Mouse (Mus musculus) forebrain, embryonic 16.5 days (tissue): ENCODE measurements around the gene Ccm2. TPM values are rescaled to one million over a fixed set of nuclear protein-coding genes. Genes with fewer than 3 reads are reported as not detected.
A peak's percentile ranks its signal among the peaks of the same experiment; 100 is the strongest.

Experiments
- ATAC-seq: fragments of 200-750 bp; cut with Nextera tagmentation; 2 replicates; pipeline ENCODE4 v1.8.0; 2017; ENCODE audit warnings: mild to moderate bottlenecking, moderate library complexity
- H3K27ac ChIP-seq: fragments of 300-500 bp; sonication (generic); 2 replicates; pipeline ENCODE4 v1.5.1; 2014; ENCODE audit warnings: low read length, control low read depth
- H3K27me3 ChIP-seq: fragments of 300-500 bp; sonication (generic); replicated peaks from 2 replicates; pipeline ENCODE4 v1.6.1; 2014; ENCODE audit warnings: low read length; ENCODE audit not compliant: control insufficient read depth, insufficient read depth
- H3K36me3 ChIP-seq: fragments of 300-500 bp; sonication (generic); 2 replicates; pipeline ENCODE4 v1.6.1; 2014; ENCODE audit not compliant: control insufficient read depth, insufficient read depth
- H3K4me1 ChIP-seq: fragments of 300-500 bp; sonication (generic); replicated peaks from 2 replicates; pipeline ENCODE4 v1.6.1; 2014; ENCODE audit warnings: low read length; ENCODE audit not compliant: control insufficient read depth, insufficient read depth
- H3K4me2 ChIP-seq: fragments of 300-500 bp; sonication (generic); 2 replicates; pipeline ENCODE4 v1.6.1; 2014; ENCODE audit warnings: mild to moderate bottlenecking, low read length, control low read depth
- H3K4me3 ChIP-seq: fragments of 300-500 bp; sonication (generic); replicated peaks from 2 replicates; pipeline ENCODE4 v1.5.1; 2014; ENCODE audit warnings: mild to moderate bottlenecking, low read length, control low read depth
- H3K9ac ChIP-seq: fragments of 300-500 bp; sonication (generic); replicated peaks from 2 replicates; pipeline ENCODE4 v1.6.1; 2014; ENCODE audit warnings: low read depth, low read length, control low read depth
- H3K9me3 ChIP-seq: fragments of 300-500 bp; sonication (generic); 2 replicates; pipeline ENCODE4 v1.6.1; 2016; ENCODE audit warnings: low read length; ENCODE audit not compliant: control insufficient read depth
- WGBS: fragments of 180-500 bp; shearing (Covaris S2); extraction: QIAGEN DNeasy Blood & Tissue Kit; methylation state at CpG from one replicate; pipeline ENCODE4 v1.1.7; 2014; 5-methylcytosine and 5-hydroxymethylcytosine counted together
- polyA plus RNA-seq: library from polyadenylated mRNA; unstranded; fragments of >200 nt; fragmentation: Nextera tagmentation; extraction: Ambion mirVana; gene quantifications from 2 replicates; pipeline ENCODE4 v1.2.1, GENCODE M21; 2015

Ccm2 gene
- polyA plus RNA-seq, 1 experiment from 2014 or later, result 107 TPM

DNA sequence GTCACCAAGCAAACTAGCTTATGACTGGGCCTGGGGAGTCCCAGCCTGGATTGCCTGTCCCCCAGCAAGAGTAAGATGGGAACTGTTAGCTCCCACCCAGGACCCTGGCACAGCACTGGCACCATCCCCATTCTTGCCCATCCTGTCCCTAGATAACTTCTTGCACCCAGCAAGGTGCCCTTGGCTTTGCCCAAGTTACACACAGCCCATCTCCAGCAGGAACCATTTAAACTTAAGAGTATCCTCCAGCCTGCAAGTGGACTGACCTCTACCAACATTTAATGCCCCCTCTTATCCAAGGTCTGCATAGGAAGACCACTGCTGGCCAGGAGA lies 57.9 kb downstream of the Ccm2 start:
- peaks cover 41% of the 10 kb centered on the region for H3K4me1 ChIP-seq
- H3K4me2 ChIP-seq, result peak overlapping the region; percentile 71
- ATAC-seq, result no peak
- H3K4me3 ChIP-seq, result peak overlapping the region; percentile 65
- H3K9ac ChIP-seq, result peak overlapping the region; percentile 82
- H3K27me3 ChIP-seq, result no peaks in the 10 kb centered on the region
- no peaks in the 10 kb centered on the region for H3K9me3 ChIP-seq
- peak overlapping the region; percentile 98 for H3K27ac ChIP-seq
- peaks cover 5% of the 10 kb centered on the region; the same call in 1 of the 2 replicates for H3K36me3 ChIP-seq

DNA sequence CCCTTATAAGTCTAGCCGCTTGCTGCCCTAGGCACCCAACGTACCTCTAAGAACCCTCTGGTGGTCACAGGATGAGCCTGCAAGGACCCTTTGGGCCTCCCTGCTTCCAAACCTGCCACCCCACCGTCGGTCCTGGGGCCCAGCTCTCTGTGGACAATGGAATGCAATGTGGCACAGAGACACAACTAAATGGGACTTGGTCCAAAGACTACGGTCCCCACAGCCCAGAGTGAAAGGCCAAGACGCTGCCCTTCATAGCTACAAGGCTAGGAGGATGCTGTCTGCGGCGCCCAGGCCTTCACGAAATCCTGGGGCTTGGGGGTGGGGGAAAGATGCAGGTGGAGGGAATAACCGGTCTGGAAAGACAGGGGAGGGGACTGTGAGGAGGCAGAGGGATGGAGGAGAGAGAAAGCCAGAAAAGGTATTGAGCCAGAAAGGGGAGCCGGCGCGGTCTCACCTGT lies 58.4 kb downstream of the Ccm2 start:
- 3% methylated on average over 13 of the region's 13 CpGs for WGBS
- Histone ChIP-seq H3K4me1 (peaks cover 36% of the 10 kb centered on the region), H3K27ac (peak overlapping the region; percentile 98), H3K27me3 (no peaks in the 10 kb centered on the region), H3K36me3 (peaks cover 5% of the 10 kb centered on the region; the same call in 1 of the 2 replicates), H3K9ac (peak overlapping the region; percentile 82), H3K9me3 (no peaks in the 10 kb centered on the region), H3K4me2 (peak overlapping the region; percentile 71), H3K4me3 (peak overlapping the region; percentile 65)
- peak; percentile 4 for ATAC-seq

DNA sequence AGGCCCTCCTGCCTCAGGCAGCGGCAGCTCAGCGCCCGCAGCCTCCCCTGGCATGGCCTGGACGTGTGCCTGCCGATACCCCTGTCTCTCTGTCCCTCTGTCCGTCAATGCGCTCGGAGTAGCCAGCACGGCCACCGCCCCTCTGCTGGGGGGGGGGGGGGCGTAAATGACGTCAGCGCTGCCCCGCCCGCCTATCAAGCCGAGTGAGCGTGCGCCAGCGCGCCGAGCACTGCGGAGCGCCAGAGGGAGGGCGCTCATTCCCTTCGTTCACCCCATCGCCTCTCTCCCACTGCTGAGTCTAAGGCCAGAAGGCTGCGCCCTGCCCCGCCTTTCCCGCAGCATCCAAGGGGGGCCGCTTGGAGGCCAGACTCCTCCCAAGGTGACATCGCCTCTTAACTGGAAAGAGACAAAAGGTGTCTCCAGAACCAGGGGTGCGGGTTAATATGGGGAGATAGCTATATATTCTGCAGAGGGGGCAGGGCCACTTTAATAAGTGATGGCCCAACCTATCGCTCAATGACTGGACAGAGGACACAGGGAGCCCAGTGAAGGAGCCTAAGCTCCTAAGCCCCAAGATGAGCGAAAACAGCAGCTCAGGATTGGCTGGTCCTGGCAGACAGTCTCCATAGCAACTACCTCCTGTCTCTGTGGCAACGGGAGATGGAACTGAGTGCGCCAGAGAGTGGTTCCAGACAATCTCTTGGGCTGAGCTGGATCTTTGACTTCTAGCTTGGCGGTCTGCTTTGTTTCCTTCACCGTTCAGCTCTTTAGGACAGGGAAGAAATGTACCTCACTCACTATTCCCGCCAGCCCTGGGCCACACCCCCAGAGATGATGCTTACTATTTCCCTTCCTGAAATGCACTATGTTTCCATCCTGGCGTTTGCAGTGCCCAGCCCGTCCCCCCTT lies 59.1 kb downstream of the Ccm2 start, which contains the start of gene Nacad:
Gene Nacad, minus strand, starts transcription at position 563 of the 909 bp plus-strand sequence.
- Histone ChIP-seq H3K9me3 (no peaks in the 10 kb centered on the region), H3K27me3 (no peaks in the 10 kb centered on the region), H3K4me2 (peak within 1 kb of the TSS; percentile 71), H3K36me3 (peaks cover 5% of the 10 kb centered on the region; the same call in 1 of the 2 replicates), H3K4me3 (peak within 1 kb of the TSS; percentile 65), H3K27ac (peak within 1 kb of the TSS; percentile 98), H3K4me1 (peaks cover 35% of the 10 kb centered on the region), H3K9ac (peak within 1 kb of the TSS; percentile 82)
- 2% methylated on average over 28 of the region's 41 CpGs for whole genome bisulfite sequencing
- peak; percentile 92 for ATAC-seq

DNA sequence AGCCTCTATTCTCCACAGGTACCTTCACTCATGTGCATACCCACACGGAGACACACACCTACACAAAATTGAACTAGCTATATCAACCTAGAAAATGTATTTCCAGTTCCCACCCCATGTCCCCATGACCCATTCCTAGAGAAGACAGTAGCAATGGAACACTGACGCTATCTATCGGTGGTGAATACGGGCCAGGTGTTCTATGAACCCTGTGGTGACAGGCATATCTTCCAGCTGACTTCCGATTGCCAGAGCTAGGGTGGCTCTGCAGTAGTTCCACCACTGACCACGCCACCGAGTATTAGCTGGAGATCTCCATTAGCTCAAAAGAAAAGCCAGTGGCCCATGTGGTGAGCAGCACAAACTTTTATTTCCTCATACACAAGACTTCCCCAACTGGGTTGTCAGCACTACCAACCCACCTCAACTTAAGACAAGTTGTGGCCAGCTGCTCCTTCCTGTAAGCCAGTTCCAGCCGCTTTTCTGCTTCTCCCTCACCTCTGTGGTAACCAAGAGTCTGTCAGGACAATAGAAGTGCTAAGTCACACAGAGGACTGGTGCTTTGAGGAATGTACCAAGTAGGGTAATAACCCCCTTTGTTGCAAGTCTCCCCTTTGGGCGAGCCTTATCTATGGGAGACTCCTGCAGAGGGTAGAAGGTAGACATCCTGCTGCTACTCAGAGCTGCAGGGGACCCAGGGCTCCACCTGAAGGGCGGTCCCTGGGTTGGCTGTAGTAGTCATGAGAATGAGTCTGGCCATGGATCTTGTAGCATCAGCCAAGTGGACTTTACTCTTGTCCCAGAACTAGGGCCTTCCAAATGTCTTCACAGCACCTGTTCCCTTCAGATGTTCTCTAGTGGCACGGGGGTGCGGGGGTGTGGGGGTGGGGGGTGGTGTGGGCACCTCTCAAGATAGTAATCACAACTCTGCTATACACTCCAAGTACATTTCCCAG lies 68.8 kb downstream of the Ccm2 start:
- WGBS, result 93% methylated on average over 12 of the region's 12 CpGs
- no peak for ATAC-seq
- Histone ChIP-seq H3K4me2 (no peak overlapping the region), H3K4me3 (no peak overlapping the region), H3K4me1 (no peaks in the 10 kb centered on the region), H3K36me3 (peaks cover 49% of the 10 kb centered on the region), H3K27me3 (no peaks in the 10 kb centered on the region), H3K9me3 (no peaks in the 10 kb centered on the region), H3K9ac (no peak overlapping the region), H3K27ac (no peak overlapping the region)

DNA sequence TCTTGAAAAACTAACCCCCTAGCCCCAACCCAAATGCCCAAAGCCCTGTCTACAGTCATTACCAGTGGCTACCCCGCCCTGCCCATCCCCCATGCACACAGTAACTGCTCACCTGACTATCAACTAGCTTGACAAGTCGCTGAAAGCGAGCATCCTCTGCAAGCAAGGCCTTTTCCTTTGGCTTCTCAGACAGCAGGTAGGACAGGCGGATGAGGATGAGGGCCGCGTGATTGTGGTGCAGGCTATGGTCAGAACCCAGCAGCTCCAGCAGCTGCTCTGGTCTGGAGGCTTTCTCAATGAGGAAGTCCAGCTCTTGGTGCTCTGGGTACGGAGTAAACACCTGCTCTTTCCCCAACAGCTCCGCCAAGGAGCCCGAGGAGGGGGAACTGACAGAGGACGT lies 77.0 kb downstream of the Ccm2 start:
- Histone ChIP-seq H3K9ac (no peak overlapping the region), H3K36me3 (peaks cover 31% of the 10 kb centered on the region), H3K9me3 (no peaks in the 10 kb centered on the region), H3K27me3 (no peaks in the 10 kb centered on the region), H3K27ac (no peak overlapping the region), H3K4me1 (peaks cover 26% of the 10 kb centered on the region), H3K4me3 (no peak overlapping the region), H3K4me2 (no peak overlapping the region)
- WGBS, result 92% methylated on average over 10 of the region's 10 CpGs
- no peak for ATAC-seq

DNA sequence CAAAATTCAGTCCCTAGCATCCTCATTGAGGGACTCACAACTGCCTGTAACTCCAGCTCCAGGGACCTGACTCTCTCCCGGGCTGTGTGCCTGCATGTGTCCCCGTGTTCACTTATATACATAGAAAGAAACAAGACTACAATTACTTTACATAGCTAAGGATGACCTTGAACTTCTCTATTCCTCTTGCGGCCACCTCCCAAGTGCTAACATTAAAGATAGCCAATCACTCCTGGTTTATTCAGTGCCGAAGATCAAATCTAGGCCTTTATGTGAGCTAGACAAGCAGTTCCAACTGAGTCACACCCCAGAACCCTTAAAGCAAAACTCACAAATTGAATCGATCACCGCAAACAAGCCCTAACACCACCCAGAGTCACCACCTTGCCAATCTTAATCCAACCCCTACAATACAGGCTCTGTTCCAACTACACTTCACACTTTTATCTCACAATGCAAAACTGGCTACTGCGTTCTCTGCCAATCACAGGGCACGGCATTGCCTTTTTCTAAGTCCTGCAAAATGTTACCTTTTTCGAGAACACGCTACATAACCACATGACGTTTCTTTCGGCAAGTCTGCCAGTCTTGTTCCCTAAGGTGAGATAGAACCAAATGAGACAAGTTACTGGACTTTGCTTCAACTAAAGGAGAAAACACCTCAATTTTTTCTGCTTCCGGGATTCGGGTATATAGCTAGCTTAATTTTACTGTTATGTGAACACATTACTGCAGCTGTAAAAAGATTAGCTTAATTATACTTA lies 78.1 kb downstream of the Ccm2 start:
- Histone ChIP-seq H3K36me3 (peaks cover 22% of the 10 kb centered on the region), H3K9ac (peak overlapping the region; percentile 58; the same call in 1 of the 2 replicates), H3K4me1 (peaks cover 26% of the 10 kb centered on the region), H3K9me3 (no peaks in the 10 kb centered on the region), H3K27me3 (no peaks in the 10 kb centered on the region), H3K4me2 (peak overlapping the region; percentile 61), H3K27ac (no peak overlapping the region), H3K4me3 (peak overlapping the region; percentile 84)
- 69% methylated on average over 14 of the region's 14 CpGs for WGBS
- no peak for ATAC-seq

DNA sequence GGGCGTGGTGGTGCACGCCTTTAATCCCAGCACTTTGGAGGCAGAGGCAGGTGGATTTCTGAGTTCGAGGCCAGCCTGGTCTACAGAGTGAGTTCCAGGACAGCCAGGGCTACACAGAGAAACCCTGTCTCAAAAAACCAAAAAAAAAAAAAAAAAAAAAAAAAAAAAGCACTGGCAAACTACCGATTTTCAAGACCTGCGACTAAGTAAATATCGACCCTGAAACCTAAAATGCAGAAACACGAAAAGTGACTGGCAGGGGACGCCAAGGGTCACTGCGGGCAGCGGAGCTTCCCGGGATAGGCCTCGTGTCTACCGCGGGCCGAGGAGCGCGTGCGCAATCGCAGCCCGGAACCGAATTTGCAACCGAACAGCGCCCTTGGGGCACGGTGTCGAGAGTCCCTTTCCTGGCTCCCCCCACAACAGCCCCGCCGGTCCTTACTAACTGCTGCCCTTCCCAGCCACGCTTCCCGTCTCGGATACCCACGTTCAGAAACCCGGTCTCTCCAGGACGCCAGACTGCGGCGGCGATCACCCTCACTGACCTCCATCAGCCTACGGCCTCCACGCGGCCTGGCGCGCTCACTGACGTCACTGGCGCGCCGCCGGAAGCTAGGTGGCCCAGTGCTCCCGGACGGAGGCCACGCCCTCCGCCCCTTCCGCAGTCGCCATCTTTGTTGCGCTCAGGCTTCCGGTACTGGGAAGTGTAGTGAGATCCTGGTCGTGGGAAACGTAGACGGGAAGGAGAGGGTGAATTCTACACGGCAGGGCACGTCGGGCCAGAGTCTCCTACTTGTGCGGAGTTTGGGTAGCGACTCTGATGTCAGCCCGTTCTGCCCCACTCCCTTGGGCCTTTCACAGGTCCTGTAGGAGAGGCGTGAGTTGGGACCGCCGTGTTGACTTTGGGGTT lies 79.0 kb downstream of the Ccm2 start, which contains the start of gene Tbrg4:
Gene Tbrg4, minus strand, starts transcription at position 590 of the 910 bp plus-strand sequence.
- Histone ChIP-seq H3K27me3 (no peaks in the 10 kb centered on the region), H3K4me2 (peak within 1 kb of the TSS; percentile 96), H3K9ac (peak within 1 kb of the TSS; percentile 58), H3K27ac (peak within 1 kb of the TSS; percentile 71), H3K4me1 (peaks cover 26% of the 10 kb centered on the region), H3K4me3 (peak within 1 kb of the TSS; percentile 84), H3K9me3 (no peaks in the 10 kb centered on the region), H3K36me3 (peaks cover 15% of the 10 kb centered on the region)
- under 1% methylated on average over 66 of the region's 66 CpGs for WGBS
- peak; percentile 95 for ATAC-seq

DNA sequence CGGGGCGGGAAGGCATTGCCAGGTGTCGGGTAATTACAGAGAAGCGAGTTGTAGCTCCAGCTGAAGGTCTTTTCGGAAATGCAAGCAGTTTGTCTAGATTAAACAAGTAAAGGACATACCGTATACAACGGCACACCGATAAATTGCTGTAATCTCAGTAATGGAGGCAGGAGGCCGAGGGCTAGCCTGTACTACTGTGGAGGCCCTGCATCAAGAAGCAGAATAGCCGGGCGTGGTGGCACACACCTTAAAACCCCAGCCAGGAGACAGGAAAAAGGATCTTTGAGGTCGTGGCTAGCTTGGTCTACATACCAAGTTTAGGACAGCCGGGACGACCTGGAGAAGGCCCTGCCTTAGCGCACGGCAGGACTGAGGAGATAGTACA lies 79.7 kb downstream of the Ccm2 start:
- peaks cover 9% of the 10 kb centered on the region for H3K36me3 ChIP-seq
- peak overlapping the region; percentile 84 for H3K4me3 ChIP-seq
- peak; percentile 27 for ATAC-seq
- peak overlapping the region; percentile 96 for H3K4me2 ChIP-seq
- H3K27me3 ChIP-seq, result no peaks in the 10 kb centered on the region
- H3K4me1 ChIP-seq, result peaks cover 26% of the 10 kb centered on the region
- peak overlapping the region; percentile 71 for H3K27ac ChIP-seq
- no peaks in the 10 kb centered on the region for H3K9me3 ChIP-seq
- H3K9ac ChIP-seq, result peak overlapping the region; percentile 58
- 13% methylated on average over 16 of the region's 16 CpGs for WGBS
